Mouse (Mus musculus) embryonic facial prominence, embryonic 13.5 days (tissue): ENCODE data around the gene Lman1l. TPM values are rescaled to one million over a fixed set of nuclear protein-coding genes. Genes with fewer than 3 reads are reported as not detected.

Experiments
- ATAC-seq: fragments of 200-750 bp; cut with Nextera tagmentation; 2 replicates; pipeline ENCODE4 v1.8.0; 2017; ENCODE audit warnings: low read depth; ENCODE audit not compliant: insufficient number of reproducible peaks, insufficient read depth, low FRiP score, low TSS enrichment
- H3K27ac ChIP-seq: fragments of 300-500 bp; sonication (generic); 2 replicates; pipeline ENCODE4 v1.5.1; 2015; ENCODE audit warnings: moderate library complexity, mild to moderate bottlenecking, inconsistent platforms
- H3K27me3 ChIP-seq: fragments of 300-500 bp; sonication (generic); 2 replicates; pipeline ENCODE4 v1.6.1; 2015; ENCODE audit warnings: mild to moderate bottlenecking, inconsistent platforms
- H3K36me3 ChIP-seq: fragments of 300-500 bp; sonication (generic); 2 replicates; pipeline ENCODE4 v1.6.1; 2015; ENCODE audit warnings: mild to moderate bottlenecking, inconsistent platforms
- H3K4me1 ChIP-seq: fragments of 300-500 bp; sonication (generic); 2 replicates; pipeline ENCODE4 v1.6.1; 2015; ENCODE audit warnings: inconsistent platforms
- H3K4me2 ChIP-seq: fragments of 300-500 bp; sonication (generic); 2 replicates; pipeline ENCODE4 v1.6.1; 2015; ENCODE audit warnings: moderate library complexity, mild to moderate bottlenecking, inconsistent platforms
- H3K4me3 ChIP-seq: fragments of 300-500 bp; sonication (generic); 2 replicates; pipeline ENCODE4 v1.5.1; 2015; ENCODE audit warnings: mild to moderate bottlenecking, inconsistent platforms
- H3K9ac ChIP-seq: fragments of 300-500 bp; sonication (generic); 2 replicates; pipeline ENCODE4 v1.6.1; 2015; ENCODE audit warnings: mild to moderate bottlenecking, inconsistent platforms
- H3K9me3 ChIP-seq: fragments of 300-500 bp; sonication (generic); 2 replicates; pipeline ENCODE4 v1.6.1; 2016; ENCODE audit warnings: inconsistent platforms
- WGBS: fragments of 180-500 bp; shearing (Covaris S2); methylation state at CpG from one replicate; pipeline ENCODE4 v1.1.7; 2015; ENCODE audit warnings: mixed read lengths; 5-methylcytosine and 5-hydroxymethylcytosine counted together
- polyA plus RNA-seq: library from polyadenylated mRNA; unstranded; fragments of >200 nt; fragmentation: Nextera tagmentation; extraction: Ambion mirVana; gene quantifications from 2 replicates; pipeline ENCODE4 v1.2.1, GENCODE M21; 2015

Gene Lman1l
- polyA plus RNA-seq, 1 experiment from 2014 or later = not detected

- ATAC-seq = no peak
- Histone ChIP-seq H3K4me2 (no peak overlapping the region), H3K27ac (no peak overlapping the region), H3K9me3 (no peaks in the 10 kb centered on the region), H3K27me3 (peaks cover 25% of the 10 kb centered on the region), H3K9ac (no peak overlapping the region), H3K4me3 (no peak overlapping the region), H3K36me3 (no peaks in the 10 kb centered on the region), H3K4me1 (peaks cover 4% of the 10 kb centered on the region)
- 82% methylated on average over 19 of the region's 19 CpGs for WGBS
Measured at GRCm38 (mm10) chr9:57656631-57657350, 36.2 kb upstream of the Lman1l start.

GRCm38 (mm10) chr9:57655749-57656148 lies 35.2 kb upstream of the Lman1l start:
- Histone ChIP-seq H3K27ac (no peak overlapping the region), H3K9me3 (no peaks in the 10 kb centered on the region), H3K9ac (peak overlapping the region; percentile 59), H3K4me3 (peak overlapping the region; percentile 32), H3K4me1 (peaks cover 10% of the 10 kb centered on the region), H3K36me3 (no peaks in the 10 kb centered on the region), H3K4me2 (peak overlapping the region; percentile 59), H3K27me3 (peaks cover 25% of the 10 kb centered on the region)
- WGBS = 3% methylated on average over 11 of the region's 11 CpGs
- peak; percentile 75 for ATAC-seq

GRCm38 (mm10) chr9:57654966-57655365 lies 34.4 kb upstream of the Lman1l start:
- Histone ChIP-seq H3K4me1 (peaks cover 13% of the 10 kb centered on the region), H3K9me3 (no peaks in the 10 kb centered on the region), H3K4me2 (no peak overlapping the region), H3K9ac (no peak overlapping the region), H3K27me3 (peaks cover 25% of the 10 kb centered on the region), H3K4me3 (no peak overlapping the region), H3K36me3 (no peaks in the 10 kb centered on the region), H3K27ac (no peak overlapping the region)
- no peak for ATAC-seq
- 87% methylated on average over 1 of the region's 1 CpGs for WGBS

GRCm38 (mm10) chr9:57653283-57653682 lies 32.7 kb upstream of the Lman1l start, which contains the start of gene Csk:
TSS of gene Csk (minus strand) at chr9:57653631.
- Histone ChIP-seq H3K27me3 (peaks cover 25% of the 10 kb centered on the region), H3K4me2 (no peak within 1 kb of the TSS), H3K9ac (no peak within 1 kb of the TSS), H3K36me3 (no peaks in the 10 kb centered on the region), H3K4me1 (peaks cover 16% of the 10 kb centered on the region), H3K4me3 (no peak within 1 kb of the TSS), H3K9me3 (no peaks in the 10 kb centered on the region), H3K27ac (no peak within 1 kb of the TSS)
- ATAC-seq = no peak
- 44% methylated on average over 5 of the region's 5 CpGs for WGBS

GRCm38 (mm10) chr9:57652855-57653254 lies 32.3 kb upstream of the Lman1l start:
- H3K36me3 ChIP-seq = no peaks in the 10 kb centered on the region
- no peak overlapping the region for H3K4me3 ChIP-seq
- no peak for ATAC-seq
- no peaks in the 10 kb centered on the region for H3K9me3 ChIP-seq
- peaks cover 25% of the 10 kb centered on the region for H3K27me3 ChIP-seq
- no peak overlapping the region for H3K9ac ChIP-seq
- peaks cover 16% of the 10 kb centered on the region for H3K4me1 ChIP-seq
- no peak overlapping the region for H3K4me2 ChIP-seq
- 47% methylated on average over 3 of the region's 3 CpGs for WGBS
- no peak overlapping the region for H3K27ac ChIP-seq

- Histone ChIP-seq H3K4me3 (no peak overlapping the region), H3K4me1 (peaks cover 16% of the 10 kb centered on the region), H3K27me3 (peaks cover 25% of the 10 kb centered on the region), H3K9me3 (no peaks in the 10 kb centered on the region), H3K4me2 (no peak overlapping the region), H3K36me3 (no peaks in the 10 kb centered on the region), H3K27ac (no peak overlapping the region), H3K9ac (no peak overlapping the region)
- no peak for ATAC-seq
- WGBS = 72% methylated on average over 9 of the region's 9 CpGs
Measured at GRCm38 (mm10) chr9:57652351-57652750, 31.8 kb upstream of the Lman1l start.

GRCm38 (mm10) chr9:57650786-57651311 lies 30.3 kb upstream of the Lman1l start:
- Histone ChIP-seq H3K9ac (no peak overlapping the region), H3K27ac (no peak overlapping the region), H3K4me1 (peaks cover 12% of the 10 kb centered on the region), H3K4me2 (no peak overlapping the region), H3K9me3 (no peaks in the 10 kb centered on the region), H3K36me3 (no peaks in the 10 kb centered on the region), H3K27me3 (peaks cover 25% of the 10 kb centered on the region), H3K4me3 (no peak overlapping the region)
- 8% methylated on average over 6 of the region's 6 CpGs for WGBS
- ATAC-seq = no peak

- Histone ChIP-seq H3K36me3 (no peaks in the 10 kb centered on the region), H3K4me1 (peaks cover 12% of the 10 kb centered on the region), H3K9me3 (no peaks in the 10 kb centered on the region), H3K9ac (no peak overlapping the region), H3K27ac (no peak overlapping the region), H3K27me3 (peaks cover 25% of the 10 kb centered on the region), H3K4me3 (no peak overlapping the region), H3K4me2 (no peak overlapping the region)
- no peak for ATAC-seq
- 87% methylated on average over 6 of the region's 6 CpGs for WGBS
Measured at GRCm38 (mm10) chr9:57650130-57650785, 29.7 kb upstream of the Lman1l start.

GRCm38 (mm10) chr9:57647286-57648108 lies 26.9 kb upstream of the Lman1l start:
- ATAC-seq = no peak
- peaks cover 34% of the 10 kb centered on the region for H3K4me1 ChIP-seq
- no peak overlapping the region for H3K4me3 ChIP-seq
- H3K4me2 ChIP-seq = no peak overlapping the region
- H3K9ac ChIP-seq = no peak overlapping the region
- 0 out of 2 replicates have a peak, but pooled peaks cover 2% of the 10 kb centered on the region for H3K36me3 ChIP-seq
- 73% methylated on average over 4 of the region's 4 CpGs for WGBS
- no peaks in the 10 kb centered on the region for H3K9me3 ChIP-seq
- no peaks in the 10 kb centered on the region; the same call in 1 of the 2 replicates for H3K27me3 ChIP-seq
- no peak overlapping the region for H3K27ac ChIP-seq

- Histone ChIP-seq H3K27ac (no peak overlapping the region), H3K4me1 (peaks cover 43% of the 10 kb centered on the region), H3K9me3 (no peaks in the 10 kb centered on the region), H3K27me3 (no peaks in the 10 kb centered on the region), H3K9ac (0 out of 2 replicates have a peak overlapping the region, but pooled peaks have one; percentile 27), H3K4me2 (no peak overlapping the region), H3K4me3 (no peak overlapping the region), H3K36me3 (peaks cover 10% of the 10 kb centered on the region)
- no peak for ATAC-seq
- WGBS = 70% methylated on average over 12 of the region's 12 CpGs
Measured at GRCm38 (mm10) chr9:57646551-57647103, 26.1 kb upstream of the Lman1l start.
